Mouse (Mus musculus) fat pad, adult 2 months (tissue): Measurements from ENCODE around the gene Tnip3.

Source experiments
- DNase-seq: peaks from one replicate; pipeline ENCODE4 v3.0.0-alpha.2; 2011; ENCODE audit warnings: low read depth, low spot score; ENCODE audit errors: extremely low read depth

Gene Tnip3

DNA sequence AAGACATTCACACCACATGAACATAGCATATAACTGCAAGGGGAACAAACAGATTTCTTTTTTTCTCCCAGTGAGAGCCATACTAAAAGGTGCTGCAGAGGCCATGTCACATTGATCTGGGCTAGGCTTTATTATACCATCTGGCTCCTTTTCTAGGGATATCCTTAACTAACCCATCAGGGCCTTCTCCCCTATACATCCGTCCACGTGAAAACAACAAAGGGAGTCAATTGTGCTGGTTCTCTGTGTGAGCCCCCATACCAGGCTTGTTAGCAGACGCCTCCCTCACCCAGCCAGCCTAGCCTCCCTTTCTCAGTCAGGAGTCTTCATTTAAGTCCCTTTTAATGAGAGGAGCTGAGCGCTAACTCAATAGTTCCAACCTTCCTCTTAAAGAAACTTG is 119.0 kb downstream of the Tnip3 start:
- no peak for DNase-seq

GRCm38 (mm10) chr6:65646408-65646807 is 121.3 kb downstream of the Tnip3 start:
- no peak for DNase-seq

- no peak for DNase-seq
Measured at GRCm38 (mm10) chr6:65647731-65648130, 122.6 kb downstream of the Tnip3 start.

GRCm38 (mm10) chr6:65651376-65651775 is 126.3 kb downstream of the Tnip3 start:
- DNase-seq = no peak

DNA sequence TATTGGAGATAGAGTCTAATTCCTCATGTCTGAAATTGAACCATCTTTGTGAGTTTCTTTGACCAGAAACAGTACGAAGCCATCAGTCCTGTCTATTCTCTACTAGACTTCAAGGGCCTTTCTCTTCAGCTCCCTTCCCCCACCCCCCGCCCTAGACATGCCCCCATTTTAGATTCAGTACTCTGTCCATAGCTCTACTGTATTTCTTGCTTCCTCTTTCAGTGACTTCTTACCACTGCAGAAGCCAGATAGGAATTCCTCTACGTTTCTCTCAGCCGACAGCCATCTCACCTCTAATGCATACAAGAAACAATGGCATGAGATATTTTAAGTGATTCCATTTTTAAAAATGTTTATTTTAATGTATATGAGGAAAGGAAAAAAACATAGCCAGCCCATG is 136.2 kb downstream of the Tnip3 start:
- no peak for DNase-seq

DNA sequence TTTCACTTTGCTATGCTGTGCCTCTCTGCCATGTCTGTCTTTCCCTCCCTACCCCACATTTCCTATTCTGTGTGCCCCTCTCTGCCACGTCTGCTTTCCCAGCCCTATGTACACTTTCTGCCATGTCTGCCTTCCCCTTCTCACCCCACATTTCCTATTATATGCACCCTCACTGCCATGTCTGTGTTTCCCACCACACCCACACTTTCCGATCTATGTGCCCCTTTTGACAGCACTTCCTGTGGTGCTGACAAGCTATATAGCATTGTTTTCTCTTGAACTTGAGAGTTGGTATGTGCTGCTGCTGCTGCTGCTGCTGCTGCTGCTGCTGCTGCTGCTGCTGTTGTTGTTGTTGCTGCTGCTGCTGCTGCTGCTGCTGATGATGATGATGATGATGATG is 136.9 kb downstream of the Tnip3 start:
- DNase-seq = no peak

DNA sequence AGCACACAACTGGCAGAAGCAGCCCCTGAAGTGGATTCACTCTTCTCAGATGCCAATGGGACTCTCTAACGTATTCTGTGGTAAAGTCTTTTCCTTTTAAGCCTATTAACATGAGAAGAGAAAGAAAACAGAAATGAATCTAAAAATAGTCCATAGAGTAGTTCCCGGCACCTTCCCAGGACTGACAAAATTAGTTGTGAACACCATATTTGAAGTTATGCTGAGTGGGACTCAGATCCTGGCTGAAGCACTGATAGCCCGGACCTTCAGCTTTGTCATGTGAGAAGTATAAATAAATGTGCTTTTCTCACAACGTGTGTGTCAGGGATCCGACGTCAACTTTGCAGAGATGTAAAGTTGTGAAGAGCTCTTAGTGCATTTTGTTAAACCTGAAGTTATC is 138.9 kb downstream of the Tnip3 start:
- DNase-seq = no peak

- DNase-seq = no peak
Measured at GRCm38 (mm10) chr6:65666295-65666694, 141.2 kb downstream of the Tnip3 start.

DNA sequence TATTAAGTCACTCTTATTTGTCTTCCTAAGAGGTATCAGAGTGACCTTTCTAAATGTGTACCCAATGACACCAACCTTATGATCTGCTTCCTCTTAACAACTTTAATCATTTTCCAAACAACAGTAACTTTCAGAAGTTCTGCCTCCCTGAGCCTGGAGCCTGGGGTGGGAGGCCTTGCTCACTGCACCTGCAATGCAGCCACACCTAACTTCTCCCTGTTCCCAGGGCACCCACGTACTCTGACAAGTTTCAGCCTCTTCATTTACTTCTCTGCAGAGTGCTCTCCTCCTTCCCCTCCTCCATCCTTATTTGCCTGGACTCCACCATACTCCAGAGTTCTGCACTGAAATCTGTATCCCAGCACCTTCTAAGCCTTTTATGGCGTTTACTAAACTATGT is 144.9 kb downstream of the Tnip3 start:
- no peak for DNase-seq

DNA sequence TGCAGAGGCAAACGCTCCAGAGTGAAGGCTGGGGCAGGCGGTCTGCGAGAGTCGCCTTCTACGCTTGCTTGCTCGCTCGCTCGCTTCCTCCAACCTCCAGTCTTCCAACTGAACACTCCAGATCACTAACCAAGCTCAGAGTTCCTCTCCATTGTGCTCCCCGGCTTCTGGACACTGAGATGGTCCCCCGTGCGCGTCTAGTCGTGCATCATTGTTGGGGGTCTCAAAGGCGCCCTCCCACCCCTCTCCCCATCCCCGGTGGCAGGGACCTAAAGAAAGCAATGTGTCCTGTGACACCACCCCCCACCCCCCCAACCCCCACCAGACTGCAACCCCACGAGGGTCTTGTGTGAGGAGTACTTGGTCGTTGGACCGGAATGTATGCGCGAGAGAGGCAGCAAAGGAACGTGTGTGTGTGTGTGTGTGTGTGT is 145.9 kb downstream of the Tnip3 start:
- DNase-seq = no peak

DNA sequence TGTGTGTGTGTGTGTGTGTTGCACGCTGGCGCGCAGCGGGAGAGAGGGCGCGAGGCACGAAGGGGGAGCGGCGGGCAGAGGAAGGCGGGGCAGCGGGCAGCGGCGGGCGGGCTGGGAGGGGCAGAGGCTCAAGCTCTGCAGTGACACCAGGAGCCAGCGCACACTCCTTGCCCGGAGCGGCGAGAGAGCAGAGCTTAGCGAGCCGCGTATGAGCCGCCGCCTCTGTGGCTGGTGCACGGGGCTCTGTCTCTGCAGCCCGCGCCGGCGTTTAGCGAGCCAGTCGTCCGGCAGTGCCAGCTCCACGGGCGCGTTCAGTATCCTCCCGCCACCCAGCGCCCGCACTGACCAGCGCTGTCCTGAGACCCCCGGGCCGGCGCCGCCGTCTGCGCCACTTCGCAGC is 146.3 kb downstream of the Tnip3 start, which contains the start of gene Ndnf:
Ndnf (plus strand) TSS at position 140 of the 400 bp plus-strand sequence.
- DNase-seq = no peak

- no peak for DNase-seq
Measured at GRCm38 (mm10) chr6:65672131-65673031, 147.3 kb downstream of the Tnip3 start.
